Mouse (Mus musculus): ENCODE measurements at regions not wholly inside any gene's neighbourhood (a gene's known extent, or its start where the extent isn't known, plus 50 kb on each side); places are given as distances from the start of the nearest gene placed in this dataset.
A peak's percentile ranks its signal among the peaks of the same experiment; 100 is the strongest.

GRCm38 (mm10) chr15:25234064-25234700 is 179.4 kb downstream of the Basp1 start:
- no peaks in the 10 kb centered on the region for H3K4me1 ChIP-seq (ENCODE audit: insufficient read depth, low read depth, low read length)
- H3K9me3 ChIP-seq (ENCODE audit: low read length) = no peaks in the 10 kb centered on the region
- 66% methylated on average over 10 of the region's 10 CpGs for WGBS
- no peak overlapping the region for H3K4me2 ChIP-seq (replicated peaks; ENCODE audit: low read depth, low read length)
- H3K4me3 ChIP-seq (ENCODE audit: low read depth, low read length) = no peak overlapping the region
- DNase-seq (ENCODE audit: low spot score) = peak; percentile 71
- H3K27ac ChIP-seq (ENCODE audit: low read length) = no peak overlapping the region
- TF ChIP-seq EP300 (IDR thresholded peaks at IDR 0.05) = 0 out of 2 replicates have a peak, but pooled peaks have one; percentile 9
- no peak for TF ChIP-seq CTCF (IDR thresholded peaks at IDR 0.05)
- ATAC-seq = peak; percentile 74
- no peak overlapping the region for H3K9ac ChIP-seq (replicated peaks; ENCODE audit: low read depth)
- H3K36me3 ChIP-seq (ENCODE audit: insufficient read depth, low read length) = no peaks in the 10 kb centered on the region
- H3K27me3 ChIP-seq (replicated peaks; ENCODE audit: insufficient read depth, low read length) = no peaks in the 10 kb centered on the region

- TF ChIP-seq EP300 (IDR thresholded peaks at IDR 0.05) = no peak
- TF ChIP-seq CTCF (IDR thresholded peaks at IDR 0.05) = no peak
- Histone ChIP-seq H3K9me3 (ENCODE audit: low read length) (no peaks in the 10 kb centered on the region), H3K36me3 (ENCODE audit: insufficient read depth, low read length) (no peaks in the 10 kb centered on the region), H3K27me3 (replicated peaks; ENCODE audit: insufficient read depth, low read length) (no peaks in the 10 kb centered on the region), H3K9ac (replicated peaks; ENCODE audit: low read depth) (no peak overlapping the region), H3K27ac (ENCODE audit: low read length) (no peak overlapping the region), H3K4me3 (ENCODE audit: low read depth, low read length) (no peak overlapping the region), H3K4me2 (replicated peaks; ENCODE audit: low read depth, low read length) (no peak overlapping the region), H3K4me1 (ENCODE audit: insufficient read depth, low read depth, low read length) (no peaks in the 10 kb centered on the region)
- DNase-seq (ENCODE audit: low spot score) (no peak), ATAC-seq (no peak)
- 82% methylated on average over 4 of the region's 4 CpGs for WGBS
Measured at GRCm38 (mm10) chr15:25230213-25230612, 183.4 kb downstream of the Basp1 start.

- Histone ChIP-seq H3K9ac (replicated peaks; ENCODE audit: low read depth) (no peak overlapping the region), H3K4me2 (replicated peaks; ENCODE audit: low read depth, low read length) (no peak overlapping the region), H3K4me3 (ENCODE audit: low read depth, low read length) (no peak overlapping the region), H3K4me1 (ENCODE audit: insufficient read depth, low read depth, low read length) (no peaks in the 10 kb centered on the region), H3K36me3 (ENCODE audit: insufficient read depth, low read length) (no peaks in the 10 kb centered on the region), H3K27ac (ENCODE audit: low read length) (no peak overlapping the region), H3K27me3 (replicated peaks; ENCODE audit: insufficient read depth, low read length) (no peaks in the 10 kb centered on the region), H3K9me3 (ENCODE audit: low read length) (no peaks in the 10 kb centered on the region)
- TF ChIP-seq EP300 (IDR thresholded peaks at IDR 0.05) (no peak), CTCF (IDR thresholded peaks at IDR 0.05) (no peak)
- DNase-seq (ENCODE audit: low spot score) (no peak), ATAC-seq (no peak)
- 86% methylated on average over 11 of the region's 11 CpGs for WGBS
Measured at GRCm38 (mm10) chr15:25229807-25230206, 183.8 kb downstream of the Basp1 start.

- DNase-seq (ENCODE audit: low spot score) (peak; percentile 12), ATAC-seq (no peak)
- Histone ChIP-seq H3K9me3 (ENCODE audit: low read length) (no peaks in the 10 kb centered on the region), H3K4me2 (replicated peaks; ENCODE audit: low read depth, low read length) (no peak overlapping the region), H3K36me3 (ENCODE audit: insufficient read depth, low read length) (no peaks in the 10 kb centered on the region), H3K27me3 (replicated peaks; ENCODE audit: insufficient read depth, low read length) (no peaks in the 10 kb centered on the region), H3K27ac (ENCODE audit: low read length) (no peak overlapping the region), H3K4me1 (ENCODE audit: insufficient read depth, low read depth, low read length) (no peaks in the 10 kb centered on the region), H3K4me3 (ENCODE audit: low read depth, low read length) (no peak overlapping the region), H3K9ac (replicated peaks; ENCODE audit: low read depth) (no peak overlapping the region)
- no peak for TF ChIP-seq CTCF (IDR thresholded peaks at IDR 0.05)
- TF ChIP-seq EP300 (IDR thresholded peaks at IDR 0.05) = no peak
- WGBS = 29% methylated on average over 7 of the region's 7 CpGs
Measured at GRCm38 (mm10) chr15:25227496-25227895, 186.1 kb downstream of the Basp1 start.

- H3K27ac ChIP-seq (ENCODE audit: low read length) = no peak overlapping the region
- no peak overlapping the region for H3K4me2 ChIP-seq (replicated peaks; ENCODE audit: low read depth, low read length)
- no peaks in the 10 kb centered on the region for H3K4me1 ChIP-seq (ENCODE audit: insufficient read depth, low read depth, low read length)
- 38% methylated on average over 3 of the region's 3 CpGs for WGBS
- no peaks in the 10 kb centered on the region for H3K9me3 ChIP-seq (ENCODE audit: low read length)
- no peak overlapping the region for H3K9ac ChIP-seq (replicated peaks; ENCODE audit: low read depth)
- H3K36me3 ChIP-seq (ENCODE audit: insufficient read depth, low read length) = no peaks in the 10 kb centered on the region
- no peak overlapping the region for H3K4me3 ChIP-seq (ENCODE audit: low read depth, low read length)
- ATAC-seq (no peak), DNase-seq (ENCODE audit: low spot score) (no peak)
- H3K27me3 ChIP-seq (replicated peaks; ENCODE audit: insufficient read depth, low read length) = no peaks in the 10 kb centered on the region
- no peak for TF ChIP-seq EP300 (IDR thresholded peaks at IDR 0.05)
Measured at GRCm38 (mm10) chr15:25225936-25226335, 187.6 kb downstream of the Basp1 start.

- no peak overlapping the region for H3K4me3 ChIP-seq (ENCODE audit: low read depth, low read length)
- TF ChIP-seq CTCF (IDR thresholded peaks at IDR 0.05) = no peak
- TF ChIP-seq EP300 (IDR thresholded peaks at IDR 0.05) = no peak
- no peaks in the 10 kb centered on the region for H3K27me3 ChIP-seq (replicated peaks; ENCODE audit: insufficient read depth, low read length)
- no peaks in the 10 kb centered on the region for H3K4me1 ChIP-seq (ENCODE audit: insufficient read depth, low read depth, low read length)
- H3K36me3 ChIP-seq (ENCODE audit: insufficient read depth, low read length) = no peaks in the 10 kb centered on the region
- WGBS = 56% methylated on average over 3 of the region's 3 CpGs
- no peaks in the 10 kb centered on the region for H3K9me3 ChIP-seq (ENCODE audit: low read length)
- no peak overlapping the region for H3K4me2 ChIP-seq (replicated peaks; ENCODE audit: low read depth, low read length)
- DNase-seq (ENCODE audit: low spot score) (no peak), ATAC-seq (no peak)
- no peak overlapping the region for H3K9ac ChIP-seq (replicated peaks; ENCODE audit: low read depth)
- H3K27ac ChIP-seq (ENCODE audit: low read length) = no peak overlapping the region
Measured at GRCm38 (mm10) chr15:25225431-25225830, 188.1 kb downstream of the Basp1 start.

GRCm38 (mm10) chr15:25221749-25222148 is 191.8 kb downstream of the Basp1 start:
- ATAC-seq = no peak
- H3K9ac ChIP-seq (replicated peaks; ENCODE audit: low read depth) = no peak overlapping the region
- no peak overlapping the region for H3K4me3 ChIP-seq (ENCODE audit: low read depth, low read length)
- WGBS = 70% methylated on average over 4 of the region's 4 CpGs
- H3K27me3 ChIP-seq (replicated peaks; ENCODE audit: insufficient read depth, low read length) = no peaks in the 10 kb centered on the region
- no peak for DNase-seq (ENCODE audit: low spot score)
- no peak overlapping the region for H3K4me2 ChIP-seq (replicated peaks; ENCODE audit: low read depth, low read length)
- no peaks in the 10 kb centered on the region for H3K36me3 ChIP-seq (ENCODE audit: insufficient read depth, low read length)
- H3K9me3 ChIP-seq (ENCODE audit: low read length) = no peaks in the 10 kb centered on the region
- no peak for TF ChIP-seq CTCF (IDR thresholded peaks at IDR 0.05)
- no peak for TF ChIP-seq EP300 (IDR thresholded peaks at IDR 0.05)
- H3K4me1 ChIP-seq (ENCODE audit: insufficient read depth, low read depth, low read length) = no peaks in the 10 kb centered on the region
- no peak overlapping the region for H3K27ac ChIP-seq (ENCODE audit: low read length)
